Mouse (Mus musculus): Measurements from ENCODE around the gene Pard6b.

DNA sequence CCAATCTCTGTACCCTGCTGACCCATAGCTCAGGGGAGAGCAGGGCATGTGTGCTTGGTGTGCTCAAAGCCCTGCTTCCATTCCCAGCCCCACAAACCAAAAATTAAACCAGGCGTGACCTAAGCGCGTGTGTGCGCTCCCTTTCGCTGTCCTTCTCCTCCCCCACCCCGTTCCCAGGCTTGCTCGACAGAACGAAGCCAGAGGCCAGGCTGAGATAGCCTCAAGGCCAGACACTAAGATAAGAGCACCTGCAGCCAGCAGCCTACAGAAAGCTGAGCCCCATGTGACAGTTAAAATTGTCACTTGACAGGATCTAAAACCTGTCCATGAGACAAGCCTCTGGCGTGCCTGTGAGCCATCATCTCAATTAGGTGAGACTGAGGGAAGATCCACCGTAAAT, 46.9 kb upstream of the Pard6b start:
- TF ChIP-seq CTCF (IDR thresholded peaks at IDR 0.05; ENCODE audit: low read depth, low read length) (no peak), POLR2A (IDR thresholded peaks at IDR 0.05; ENCODE audit: insufficient read depth, low read length) (no peak)
